Mouse (Mus musculus) small intestine, adult 2 months (tissue): ENCODE results near the gene Tcirg1.

Experiments
- CTCF ChIP-seq: fragments of 200-500 bp; IDR thresholded peaks from 2 replicates; pipeline ENCODE4 v1.5.1; 2012; ENCODE audit warnings: low read depth, mild to moderate bottlenecking, control low read depth, inconsistent platforms, low read length, moderate library complexity, mixed read lengths; ENCODE audit not compliant: insufficient replicate concordance, insufficient read length; ENCODE audit errors: extremely low read depth
- POLR2A ChIP-seq: fragments of 200-500 bp; IDR thresholded peaks from 2 replicates; pipeline ENCODE4 v1.6.1; 2012; ENCODE audit warnings: low read depth, mild to moderate bottlenecking, control low read depth, inconsistent platforms, low read length, moderate library complexity

- TF ChIP-seq CTCF (no peak), POLR2A (no peak)
These were observed 53.8 kb downstream of the Tcirg1 start for GRCm38 (mm10) chr19:3853121-3853520.
